Mouse (Mus musculus) bone marrow, adult 2 months (tissue): ENCODE measurements around the gene Tnfrsf1a. TPM values are rescaled to one million over a fixed set of nuclear protein-coding genes. Genes with fewer than 3 reads are reported as not detected.

Source experiments
- H3K27ac ChIP-seq: fragments of 200-500 bp; 2 replicates; pipeline ENCODE4 v1.5.1; 2012; ENCODE audit warnings: low read depth, mild to moderate bottlenecking, control low read depth, inconsistent platforms, low read length; ENCODE audit not compliant: control insufficient read depth, poor library complexity, insufficient read depth
- H3K4me1 ChIP-seq: fragments of 200-500 bp; 2 replicates; pipeline ENCODE4 v1.6.1; 2011; ENCODE audit warnings: low read length; ENCODE audit not compliant: control insufficient read depth, insufficient read depth
- H3K4me3 ChIP-seq: fragments of 200-500 bp; replicated peaks from 2 replicates; pipeline ENCODE3; 2011; ENCODE audit warnings: mild to moderate bottlenecking, low read depth, low read length, control low read depth; ENCODE audit not compliant: control insufficient read depth
- CTCF ChIP-seq: fragments of 200-500 bp; IDR thresholded peaks from 2 replicates; pipeline ENCODE4 v1.5.1; 2011; ENCODE audit warnings: low read length, control low read depth; ENCODE audit not compliant: control insufficient read depth, insufficient read depth
- POLR2A ChIP-seq: fragments of 200-500 bp; IDR thresholded peaks from 2 replicates; pipeline ENCODE4 v1.6.1; 2011; ENCODE audit warnings: low read depth, mild to moderate bottlenecking, control low read depth, low read length, borderline replicate concordance; ENCODE audit not compliant: control insufficient read depth
- WGBS: fragments of 180-500 bp; shearing (Covaris S2); methylation state at CpG from one replicate; pipeline ENCODE4 v1.1.7; 2018; 5-methylcytosine and 5-hydroxymethylcytosine counted together
- polyA plus RNA-seq: library from polyadenylated mRNA; stranded (reverse); fragments of >200 nt; gene quantifications from 2 replicates; pipeline ENCODE4 v1.2.4, GENCODE M21; 2011; ENCODE audit warnings: low replicate concordance; ENCODE audit not compliant: missing spikeins, insufficient read depth, insufficient read length

Tnfrsf1a gene
- polyA plus RNA-seq, 1 experiment, result 63.5 TPM

- Histone ChIP-seq H3K4me3 (peak overlapping the region; percentile 23), H3K4me1 (peaks cover 2% of the 10 kb centered on the region; the same call in 1 of the 2 replicates), H3K27ac (no peak overlapping the region)
- WGBS, result 3% methylated on average over 39 of the region's 39 CpGs
- peak; percentile 58; the same call in 1 of the 2 replicates for TF ChIP-seq POLR2A
- TF ChIP-seq CTCF, result no peak
These were observed 18.4 kb upstream of the Tnfrsf1a start for GRCm38 (mm10) chr6:125330626-125331326.

GRCm38 (mm10) chr6:125333112-125333899, 15.9 kb upstream of the Tnfrsf1a start:
- Histone ChIP-seq H3K27ac (peak overlapping the region; percentile 30; the same call in 1 of the 2 replicates), H3K4me1 (peaks cover 2% of the 10 kb centered on the region; the same call in 1 of the 2 replicates), H3K4me3 (no peak overlapping the region)
- TF ChIP-seq CTCF (no peak), POLR2A (no peak)
- WGBS, result 42% methylated on average over 14 of the region's 14 CpGs

GRCm38 (mm10) chr6:125334356-125334755, 14.8 kb upstream of the Tnfrsf1a start:
- Histone ChIP-seq H3K4me1 (peaks cover 2% of the 10 kb centered on the region; the same call in 1 of the 2 replicates), H3K27ac (peak overlapping the region; percentile 30; the same call in 1 of the 2 replicates), H3K4me3 (no peak overlapping the region)
- TF ChIP-seq CTCF, result no peak
- TF ChIP-seq POLR2A, result no peak
- WGBS, result 26% methylated on average over 2 of the region's 2 CpGs

- TF ChIP-seq POLR2A (no peak), CTCF (no peak)
- no peak overlapping the region for H3K4me3 ChIP-seq
- 29% methylated on average over 9 of the region's 9 CpGs for WGBS
- H3K4me1 ChIP-seq, result peaks cover 6% of the 10 kb centered on the region
- H3K27ac ChIP-seq, result peak overlapping the region; percentile 17
These were observed 10.1 kb upstream of the Tnfrsf1a start for GRCm38 (mm10) chr6:125338791-125339660.

- WGBS, result 18% methylated on average over 5 of the region's 5 CpGs
- peak overlapping the region; percentile 76 for H3K27ac ChIP-seq
- no peak overlapping the region for H3K4me3 ChIP-seq
- H3K4me1 ChIP-seq, result peaks cover 8% of the 10 kb centered on the region
- TF ChIP-seq POLR2A, result no peak
- no peak for TF ChIP-seq CTCF
These were observed 8.9 kb upstream of the Tnfrsf1a start for GRCm38 (mm10) chr6:125340244-125340643.

GRCm38 (mm10) chr6:125342198-125342597, 7.0 kb upstream of the Tnfrsf1a start:
- 27% methylated on average over 3 of the region's 3 CpGs for WGBS
- TF ChIP-seq CTCF, result no peak

GRCm38 (mm10) chr6:125344084-125344483, 5.1 kb upstream of the Tnfrsf1a start:
- Histone ChIP-seq H3K4me3 (peak overlapping the region; percentile 50), H3K4me1 (peaks cover 13% of the 10 kb centered on the region), H3K27ac (peak overlapping the region; percentile 94)
- TF ChIP-seq CTCF (no peak), POLR2A (no peak)
- WGBS, result 75% methylated on average over 8 of the region's 8 CpGs

More at GRCm38 (mm10) chr6:125342198-125342597, 7.0 kb upstream of the Tnfrsf1a start:
- H3K27ac ChIP-seq, result peak overlapping the region; percentile 77
- peaks cover 10% of the 10 kb centered on the region for H3K4me1 ChIP-seq
- peak overlapping the region; percentile 19 for H3K4me3 ChIP-seq
